Mouse (Mus musculus) c-Kit-positive CD71-positive TER-119-positive erythroid progenitor cells, embryonic 14.5 days (primary cell): ENCODE data around the gene Gm20388.
"Not testable (repeated sequence)": the region's sequence is repeated elsewhere in the genome, so short reads cannot be mapped to it uniquely, and the experiment has no call there.

Experiments used
- DNase-seq: peaks from one replicate; pipeline ENCODE4 v3.0.0-alpha.2; 2013; ENCODE audit warnings: low spot score

Gene Gm20388

DNA sequence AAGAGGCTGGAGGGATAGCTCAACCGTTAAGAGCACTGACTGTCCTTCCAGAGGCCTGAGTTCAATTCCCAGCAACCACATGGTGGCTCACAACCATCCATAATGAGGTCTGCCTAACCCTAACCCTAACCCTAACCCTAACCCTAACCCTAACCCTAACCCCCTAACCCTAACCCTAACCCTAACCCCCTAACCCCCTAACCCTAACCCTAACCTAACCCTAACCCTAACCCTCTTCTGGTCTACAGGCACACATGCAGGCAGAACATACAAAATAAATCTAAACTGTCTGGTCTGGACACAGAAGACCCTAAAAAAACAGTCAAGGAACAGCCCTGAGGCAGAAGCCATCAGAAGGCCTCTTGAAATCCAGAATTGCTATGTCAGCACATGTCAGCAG lies 4050.7 kb downstream of the Gm20388 start:
- no peak for DNase-seq

DNA sequence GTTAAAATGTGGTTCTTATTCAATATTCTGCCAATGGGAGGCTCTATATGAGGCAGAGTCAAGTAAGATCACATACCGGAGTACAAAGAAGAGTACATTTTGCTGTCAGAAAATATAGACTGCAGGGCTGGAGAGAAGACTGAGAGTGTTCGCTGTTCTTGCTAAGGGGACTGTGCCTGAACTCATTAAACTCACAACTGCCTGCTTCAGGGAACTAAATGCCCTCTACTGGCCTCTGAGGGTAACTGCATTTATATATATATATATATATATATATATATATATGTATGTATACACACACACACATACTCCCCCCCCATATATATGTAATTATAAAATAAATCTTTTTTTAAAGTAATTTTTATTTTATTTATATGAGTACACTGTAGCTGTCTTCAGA lies 4056.3 kb downstream of the Gm20388 start:
- DNase-seq: no peak

DNA sequence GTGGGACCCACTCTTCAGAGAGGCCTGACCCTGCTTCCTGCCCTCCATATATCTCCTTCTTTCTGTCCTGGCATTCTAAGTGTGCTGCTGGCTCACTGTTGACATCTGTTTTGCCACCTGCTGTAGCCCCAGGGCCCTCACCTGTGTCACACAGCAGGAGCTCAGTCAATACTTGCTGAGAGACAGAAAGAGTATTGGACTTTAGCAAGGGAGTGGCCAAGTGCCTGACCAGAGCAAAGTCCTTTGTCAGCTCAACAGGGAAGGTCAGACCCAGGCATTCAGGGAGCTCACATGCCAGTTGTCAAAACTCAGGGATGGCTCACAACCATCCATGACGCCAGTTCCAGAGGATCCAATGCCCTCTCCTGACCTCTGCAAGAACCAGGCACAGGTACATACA lies 4062.9 kb downstream of the Gm20388 start:
- DNase-seq: no peak

DNA sequence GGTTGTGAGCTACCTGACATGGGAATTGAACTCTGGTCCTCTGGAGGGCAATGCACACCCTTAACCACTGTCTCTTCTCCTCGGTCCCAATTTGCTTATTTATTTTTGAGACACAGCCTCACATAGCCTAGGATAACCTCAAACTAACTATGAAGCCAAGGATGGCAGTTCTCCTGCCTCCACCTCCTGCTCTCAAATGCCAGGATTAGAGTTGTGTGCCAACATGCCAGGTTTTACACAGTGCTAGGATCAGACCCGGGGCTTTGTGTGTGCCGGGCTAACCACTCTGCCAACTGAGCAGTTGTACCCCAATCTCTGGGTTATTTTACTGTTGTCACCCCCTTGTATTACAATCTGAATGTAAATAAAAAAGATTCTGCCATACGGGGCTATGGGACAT lies 4066.9 kb downstream of the Gm20388 start:
- DNase-seq: no peak

DNA sequence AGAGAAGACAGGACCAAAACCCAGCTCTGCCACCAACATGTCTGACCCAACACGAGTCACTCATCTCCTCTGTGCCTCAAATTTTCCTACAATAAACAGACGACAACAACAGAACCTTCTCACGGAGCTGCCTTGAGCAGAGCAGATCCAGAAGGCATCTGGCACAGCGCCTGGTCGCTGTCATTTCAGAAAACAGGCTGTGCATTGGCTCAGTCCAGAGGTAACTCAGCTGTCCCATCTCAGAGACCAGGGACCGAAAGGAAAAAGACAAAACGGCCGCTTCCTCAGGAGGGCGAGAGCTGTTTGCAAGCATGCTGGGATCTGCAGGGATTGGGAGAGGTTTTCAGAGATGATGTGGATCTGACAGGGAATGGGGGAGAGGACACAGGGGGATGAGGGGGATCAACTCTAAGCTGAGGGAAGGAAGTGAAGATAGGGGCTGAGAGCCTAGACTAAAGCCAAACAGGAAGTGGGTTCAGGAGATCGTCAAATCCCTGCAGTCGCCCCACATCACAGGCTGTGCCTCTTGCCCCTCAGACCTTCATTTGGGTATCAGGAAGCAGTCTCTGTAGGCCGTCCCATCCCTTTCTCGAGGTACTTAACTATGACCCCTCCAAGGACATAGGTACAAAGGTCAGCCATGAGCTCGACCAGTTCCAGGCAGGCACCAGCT lies 4067.7 kb downstream of the Gm20388 start:
- no peak for DNase-seq

DNA sequence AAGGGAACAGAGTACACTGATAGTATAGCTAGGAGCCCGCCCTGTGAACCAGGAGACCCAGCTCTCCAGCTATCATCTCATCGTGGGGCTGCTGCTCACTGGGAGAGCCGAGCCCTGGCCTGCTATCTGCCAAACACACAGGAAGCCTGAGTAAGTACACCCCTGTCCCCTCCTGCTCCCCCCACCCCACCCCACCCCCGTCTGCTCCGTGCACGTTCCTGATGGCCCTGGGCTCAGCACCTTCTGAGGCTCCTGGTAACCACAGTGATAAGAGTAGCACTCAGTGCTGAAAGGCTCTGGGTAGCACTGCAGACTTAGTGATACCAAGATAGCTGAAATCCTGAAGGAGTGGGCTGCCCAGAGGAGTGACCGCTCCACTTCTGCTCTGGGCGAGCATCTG lies 4068.3 kb downstream of the Gm20388 start:
- peak; percentile 86 for DNase-seq

DNA sequence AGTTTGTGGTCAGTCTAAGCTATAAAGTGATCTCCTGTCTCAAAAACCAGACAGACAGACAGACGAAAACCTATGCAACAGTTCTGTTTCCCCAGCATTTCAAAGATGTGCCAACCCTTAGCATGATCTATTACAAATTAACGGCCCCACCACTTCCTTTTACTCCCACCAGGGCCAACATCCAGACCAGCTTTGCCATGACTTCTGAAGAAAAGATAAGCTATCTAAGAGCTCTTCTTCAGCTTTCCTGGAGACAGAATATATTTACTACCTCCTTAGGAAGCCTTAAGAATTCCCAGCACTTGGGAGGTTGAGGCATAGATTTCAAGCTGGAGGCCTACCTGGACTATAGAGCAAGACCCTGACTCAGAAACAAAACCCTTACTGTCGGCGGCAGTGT lies 4069.6 kb downstream of the Gm20388 start:
- no peak for DNase-seq

DNA sequence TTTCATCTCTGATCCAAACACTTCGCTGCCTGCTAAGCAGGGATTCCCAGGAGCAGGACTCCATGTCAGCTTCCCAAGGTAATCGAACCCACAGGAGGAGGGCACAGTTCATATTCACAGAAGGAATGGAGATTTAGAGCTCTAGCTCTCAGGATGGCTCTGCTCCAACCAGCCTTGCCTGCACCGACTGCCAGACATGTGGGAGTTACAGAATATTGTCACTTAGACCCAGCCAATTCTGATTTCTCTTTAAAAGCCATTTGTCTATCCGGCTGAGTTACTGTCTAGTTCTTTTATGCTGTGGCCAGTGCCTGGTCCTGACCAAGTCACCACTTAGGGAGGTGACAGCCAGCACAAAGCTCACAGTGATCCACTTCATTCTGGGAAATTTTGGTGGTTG lies 4071.0 kb downstream of the Gm20388 start:
- no peak for DNase-seq

DNA sequence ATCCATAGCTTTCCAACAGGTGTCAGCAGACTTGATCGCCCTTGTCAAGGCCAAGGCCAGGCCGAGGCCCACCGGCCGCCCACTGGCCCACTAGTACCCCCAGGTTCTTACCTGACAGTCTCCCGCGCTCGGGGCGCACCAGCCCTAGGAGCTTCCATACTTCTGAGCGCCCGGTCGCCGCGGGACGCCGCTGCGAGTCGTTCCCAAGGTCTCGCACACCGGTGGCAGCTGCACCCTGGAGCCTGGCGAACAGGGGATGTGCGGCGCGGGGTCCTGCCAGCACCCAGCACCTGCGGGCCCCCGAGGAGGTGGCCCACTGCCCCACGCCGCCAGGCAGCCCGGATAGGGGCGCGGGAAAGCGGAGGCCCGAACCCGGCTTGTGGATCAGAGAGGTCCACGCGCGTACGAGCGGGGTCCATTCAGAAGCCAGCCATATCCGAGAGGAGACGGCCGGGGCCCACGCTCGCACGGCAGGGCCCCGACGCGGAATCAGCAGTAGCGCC lies 4071.7 kb downstream of the Gm20388 start:
- no peak for DNase-seq

DNA sequence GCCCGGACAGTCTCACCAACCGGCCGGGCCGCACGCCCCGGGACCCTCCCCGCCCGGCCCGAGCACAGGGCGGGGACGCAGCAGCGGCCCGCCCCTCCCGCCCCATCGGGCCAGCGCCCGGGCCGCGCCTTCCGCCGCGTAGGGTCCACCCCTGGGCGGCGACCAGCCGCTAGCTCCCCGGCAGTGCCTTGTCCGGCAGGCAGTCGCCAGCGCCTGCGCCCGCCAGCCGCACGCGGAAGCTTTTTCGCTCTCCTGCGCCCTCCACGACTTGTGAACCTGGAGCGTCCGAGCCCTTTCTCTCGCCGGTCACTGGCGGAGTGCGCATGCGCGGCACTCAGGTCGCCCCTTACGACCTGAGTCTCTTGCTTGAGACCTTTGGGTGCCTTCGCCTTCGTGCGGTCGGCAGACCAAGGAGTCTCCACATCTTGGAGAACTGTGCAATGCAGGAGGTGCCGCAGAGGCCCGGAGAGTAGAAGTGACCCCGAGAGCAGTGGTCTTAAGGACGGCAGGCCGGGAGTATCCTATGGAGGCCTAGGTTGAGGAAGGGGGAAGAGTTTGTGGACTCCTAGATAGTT lies 4072.3 kb downstream of the Gm20388 start, which contains the start of gene Abcb10:
TSS of gene Abcb10 (minus strand) at position 297 of the 575 bp plus-strand sequence.
- DNase-seq: peak; percentile 76

DNA sequence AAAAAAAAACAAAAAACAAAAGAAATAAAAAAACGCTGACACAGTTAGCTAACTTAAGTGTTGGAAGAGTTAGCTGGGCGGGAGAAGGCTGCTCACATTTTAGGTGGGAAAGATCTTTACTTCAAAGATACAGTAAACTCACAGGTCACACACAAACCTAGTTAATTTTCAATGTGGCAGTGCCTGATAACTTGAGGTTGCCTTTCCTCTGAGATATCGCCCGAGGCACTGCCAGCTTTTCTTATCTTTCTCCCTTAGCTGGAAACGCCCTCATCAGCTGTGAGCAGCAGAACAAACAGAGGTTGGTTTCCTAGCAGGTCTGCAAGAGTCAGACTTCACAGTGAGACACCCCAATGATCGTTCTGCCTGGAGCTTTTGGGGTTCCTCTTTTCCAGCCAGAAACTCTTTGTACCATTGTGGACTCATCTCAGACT lies 4078.0 kb downstream of the Gm20388 start:
- DNase-seq: peak; percentile 93

DNA sequence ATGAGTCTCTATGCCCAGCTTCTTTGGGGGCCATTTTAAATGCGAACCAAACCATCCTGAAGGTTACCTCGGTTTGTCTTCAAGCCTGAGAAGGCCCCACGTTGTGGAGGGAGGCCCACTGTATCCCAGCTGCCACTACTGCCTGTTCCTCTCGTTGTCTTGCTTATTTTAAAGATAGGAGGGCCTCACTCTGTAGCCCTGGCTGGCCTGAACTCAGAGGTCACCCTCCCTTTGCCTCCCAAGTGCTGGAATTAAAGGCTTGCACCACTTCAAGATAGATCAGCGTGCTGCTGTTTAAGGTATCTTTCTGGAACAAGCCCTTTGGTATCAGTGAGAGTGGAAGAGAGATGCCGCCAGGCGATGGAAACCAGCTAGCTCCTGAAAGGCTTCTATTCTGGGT lies 4078.5 kb downstream of the Gm20388 start:
- DNase-seq: no peak

DNA sequence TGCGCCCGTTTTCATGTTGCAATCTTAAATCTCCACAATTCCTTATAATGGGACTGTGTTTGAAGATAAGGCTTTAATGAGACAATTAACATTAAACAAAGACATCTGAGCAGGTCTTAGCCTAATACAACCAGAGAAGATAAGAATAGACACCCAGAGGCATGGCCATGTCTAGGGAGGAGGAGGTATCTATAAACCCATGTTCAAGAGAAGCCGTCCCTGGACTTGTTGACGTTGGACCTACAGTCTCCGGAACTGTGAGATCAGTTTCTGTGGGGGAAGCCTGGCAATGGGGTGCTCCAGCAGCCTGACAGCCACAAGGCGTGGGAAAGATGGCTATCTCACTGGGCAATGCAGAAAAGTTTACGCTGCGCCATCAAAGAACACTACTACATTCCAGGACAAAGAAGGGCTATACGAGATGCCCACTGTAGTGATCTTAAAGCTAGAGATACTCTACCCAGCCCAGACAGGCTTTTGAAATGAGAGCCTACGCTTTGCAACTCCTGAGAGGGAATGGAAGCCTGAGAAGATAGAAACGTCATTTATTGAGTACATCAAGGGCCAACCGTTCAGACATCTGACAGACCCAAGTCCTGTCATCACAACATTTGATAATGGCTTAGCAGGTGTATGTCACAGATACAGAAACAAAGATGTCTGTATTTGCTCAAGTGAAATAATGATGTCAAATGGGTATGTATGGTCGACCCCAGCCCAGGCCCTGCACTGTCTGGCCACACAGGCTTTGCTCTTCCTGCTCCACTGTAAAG lies 4079.8 kb downstream of the Gm20388 start:
- DNase-seq: peak; percentile 71

DNA sequence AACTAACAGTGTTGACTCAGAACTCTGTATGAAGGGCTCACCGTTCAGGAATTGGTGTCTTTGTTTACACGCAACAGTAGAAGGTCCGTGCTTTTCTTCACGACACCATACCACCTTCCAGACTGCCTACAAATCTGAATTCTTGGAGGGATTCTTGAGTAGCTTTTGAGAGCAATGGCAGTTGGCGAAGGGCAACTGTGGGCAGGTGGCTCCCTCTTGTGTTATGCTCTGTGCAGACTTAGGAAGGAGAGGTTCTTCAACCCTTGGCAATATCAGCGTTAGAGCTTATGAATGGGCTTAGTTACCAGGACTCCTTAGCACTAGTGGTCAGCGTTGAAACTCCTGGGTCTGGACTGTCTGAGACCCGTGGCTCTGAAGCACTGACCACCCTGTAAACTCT lies 4081.9 kb downstream of the Gm20388 start:
- DNase-seq: no peak

DNA sequence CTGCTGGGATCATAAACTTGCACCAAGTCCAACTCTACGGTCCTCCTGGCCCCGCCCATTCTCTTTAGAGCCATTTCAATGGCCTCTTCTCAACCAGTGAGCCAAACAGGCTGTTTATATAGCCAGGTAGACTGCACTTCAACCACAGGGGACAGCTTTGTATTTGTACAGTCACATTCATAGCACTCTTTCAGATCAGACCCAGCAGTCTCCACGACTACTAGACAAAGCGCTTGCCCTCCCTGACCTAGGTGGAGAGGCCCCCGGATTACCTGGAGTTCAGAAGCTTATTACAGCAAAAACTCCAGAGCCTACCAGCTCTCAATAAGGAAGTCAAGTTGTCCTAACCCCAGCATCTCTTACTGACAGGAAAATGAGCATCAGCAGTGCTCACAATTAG lies 4083.0 kb downstream of the Gm20388 start:
- DNase-seq: no peak

DNA sequence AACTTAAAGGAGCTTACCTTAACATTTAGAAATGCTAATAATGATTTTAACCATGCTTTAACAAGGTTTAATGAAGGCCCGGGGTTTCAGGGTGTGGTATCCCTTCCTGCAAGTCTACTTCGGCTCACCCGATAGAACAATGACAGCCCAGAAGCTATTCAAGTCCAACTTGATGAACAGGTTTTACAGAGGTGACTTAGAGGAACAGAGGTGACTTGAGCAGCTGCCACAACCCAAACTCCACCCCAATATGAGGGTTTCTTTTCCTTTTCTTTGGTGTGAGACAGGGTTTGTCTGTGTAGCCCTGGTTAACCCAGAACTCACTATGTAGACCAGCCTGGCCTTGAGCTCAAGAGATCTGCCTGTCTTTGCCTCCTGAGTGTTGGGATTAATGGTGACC lies 4083.4 kb downstream of the Gm20388 start:
- no peak for DNase-seq

DNA sequence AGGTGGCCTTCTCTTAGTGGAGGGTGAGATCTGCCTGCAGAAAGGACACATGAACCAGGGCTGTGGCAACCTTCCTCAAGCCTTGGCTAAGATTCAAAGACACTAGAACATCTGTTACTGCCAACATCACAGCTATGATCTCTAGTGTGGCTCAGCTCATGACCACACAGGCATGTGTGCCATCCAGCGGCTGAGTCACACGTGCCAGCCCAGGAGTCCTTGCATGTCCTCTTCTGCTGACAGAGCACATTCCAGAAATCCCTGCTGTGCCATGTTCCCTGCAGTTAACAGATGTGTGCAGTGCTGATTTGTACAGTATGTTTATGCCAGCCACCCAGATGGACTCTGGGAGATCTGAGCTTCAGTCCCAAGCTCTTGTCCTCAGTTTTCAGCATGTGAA lies 4088.9 kb downstream of the Gm20388 start:
- no peak for DNase-seq

DNA sequence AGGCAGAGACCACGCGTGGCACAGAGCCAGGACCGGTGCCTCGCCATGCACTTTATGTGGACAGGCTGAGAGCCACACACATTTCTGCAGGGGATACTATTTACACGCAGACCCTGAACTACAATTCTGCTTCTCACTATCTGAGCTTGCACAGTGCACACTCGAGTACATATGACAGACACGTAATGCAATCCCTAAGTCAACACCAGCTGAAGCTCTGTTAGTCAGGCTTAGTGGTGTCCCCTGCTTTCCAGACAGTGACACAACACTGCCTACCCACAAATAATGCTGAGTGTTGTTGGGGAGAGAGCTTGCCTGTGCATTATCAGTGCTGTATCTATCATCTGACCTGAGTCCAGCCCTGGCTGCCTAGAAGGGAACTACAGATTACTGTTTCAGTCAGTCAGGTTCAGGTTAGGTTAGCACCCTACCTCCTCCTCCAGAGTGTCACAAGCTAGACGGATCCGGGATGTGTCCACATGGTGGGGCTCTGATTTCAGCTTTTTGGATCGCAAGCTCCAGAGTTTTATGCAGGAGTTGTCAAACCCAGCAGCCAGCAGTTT lies 4092.0 kb downstream of the Gm20388 start:
- DNase-seq: no peak

DNA sequence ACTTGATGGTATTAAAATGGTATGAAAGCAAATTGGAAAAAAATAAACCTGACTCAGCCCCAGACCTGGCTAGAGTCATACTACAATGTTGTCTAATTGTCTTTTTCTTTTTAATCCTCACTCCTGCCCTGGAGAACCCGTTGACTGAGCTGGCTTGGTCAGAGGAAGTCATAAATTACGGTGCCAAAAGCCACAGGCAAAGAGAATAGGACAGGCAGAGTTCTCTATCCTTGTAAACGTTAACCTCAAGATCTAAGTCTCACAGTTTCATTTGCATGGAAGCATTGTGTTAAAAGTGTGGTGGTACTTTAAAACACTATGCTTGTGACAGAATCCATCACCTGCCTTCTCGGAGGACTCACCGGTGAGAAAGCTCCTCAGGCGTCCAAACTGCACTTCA lies 4097.2 kb downstream of the Gm20388 start:
- DNase-seq: no peak

DNA sequence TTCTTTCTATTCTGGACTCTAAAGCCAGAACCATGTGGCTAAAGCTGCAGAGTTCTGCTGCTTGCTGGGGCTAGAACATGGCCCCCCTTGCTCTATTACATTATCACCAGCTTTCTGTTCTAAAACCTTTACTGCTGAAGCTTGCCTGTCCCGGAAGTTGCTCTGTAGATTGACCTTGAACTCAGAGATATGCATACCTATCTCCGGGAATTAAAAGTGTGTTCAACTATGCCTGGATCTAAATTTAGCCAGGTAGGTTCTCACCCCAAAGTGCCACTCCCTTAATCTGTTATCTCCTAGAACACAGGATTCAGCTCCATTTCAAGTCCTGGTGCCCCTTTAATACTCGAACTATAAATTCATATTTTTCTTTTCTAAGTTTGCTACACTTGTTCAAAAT lies 4100.9 kb downstream of the Gm20388 start:
- DNase-seq: no peak

DNA sequence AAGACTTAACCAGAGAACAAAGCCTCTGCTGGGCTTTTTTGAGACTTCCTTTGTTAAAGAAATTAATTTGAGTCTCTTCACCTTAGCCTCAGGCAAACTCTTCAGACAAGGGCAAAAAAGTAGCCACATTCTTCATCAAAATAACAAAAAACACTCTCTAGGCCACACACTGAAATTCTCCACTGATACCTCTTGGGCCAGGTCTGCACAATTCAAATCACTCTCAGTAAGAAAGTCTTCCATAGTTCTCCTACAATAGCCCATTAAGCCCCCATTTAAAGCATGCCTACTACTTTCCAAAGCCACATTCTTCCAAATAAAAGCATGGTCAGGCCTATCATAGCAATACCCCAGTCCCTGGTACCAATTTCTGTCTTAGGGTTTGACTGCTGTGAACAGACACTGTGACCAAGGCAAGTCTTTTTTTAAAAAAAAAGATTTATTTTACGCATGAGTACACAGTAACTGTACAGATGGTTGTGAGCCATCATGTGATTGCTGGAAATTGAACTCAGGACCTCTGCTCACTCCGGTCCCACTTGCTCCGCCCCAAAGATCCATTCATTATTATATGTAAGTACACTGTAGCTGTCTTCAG lies 4101.4 kb downstream of the Gm20388 start:
- no peak for DNase-seq

DNA sequence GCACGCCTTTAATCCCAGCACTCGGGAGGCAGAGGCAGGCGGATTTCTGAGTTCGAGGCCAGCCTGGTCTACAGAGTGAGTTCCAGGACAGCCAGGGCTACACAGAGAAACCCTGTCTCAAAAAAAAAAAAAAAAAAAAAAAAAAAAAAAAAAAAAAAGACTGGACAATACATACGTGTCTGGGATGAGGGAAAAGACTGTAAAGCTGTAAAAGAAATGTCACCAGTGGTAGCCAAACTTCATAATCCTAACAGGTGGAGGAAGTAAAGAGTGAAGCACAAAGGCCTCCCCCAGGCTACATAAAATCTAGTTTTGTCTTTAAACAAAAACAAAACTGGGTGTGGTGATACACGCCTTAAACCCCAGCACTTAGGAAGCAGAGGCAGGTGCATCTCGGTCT lies 4103.7 kb downstream of the Gm20388 start:
- DNase-seq: not testable (repeated sequence)
